Mouse (Mus musculus) heart, embryonic 13.5 days (tissue): ENCODE measurements around the gene Pnpla1. TPM values are rescaled to one million over a fixed set of nuclear protein-coding genes. Genes with fewer than 3 reads are reported as not detected.

Experiments
- ATAC-seq: fragments of 200-750 bp; cut with Nextera tagmentation; 2 replicates; pipeline ENCODE4 v1.8.0; 2017; ENCODE audit warnings: moderate TSS enrichment; ENCODE audit not compliant: insufficient number of reproducible peaks, low FRiP score, low TSS enrichment; ENCODE audit errors: extremely low read depth
- H3K27ac ChIP-seq: fragments of 300-500 bp; sonication (generic); replicated peaks from 2 replicates; pipeline ENCODE4 v1.5.1; 2015; ENCODE audit warnings: moderate library complexity, mild to moderate bottlenecking, inconsistent platforms
- H3K27me3 ChIP-seq: fragments of 300-500 bp; sonication (generic); replicated peaks from 2 replicates; pipeline ENCODE4 v1.6.1; 2015; ENCODE audit warnings: mild to moderate bottlenecking, inconsistent platforms
- H3K36me3 ChIP-seq: fragments of 300-500 bp; sonication (generic); 2 replicates; pipeline ENCODE4 v1.6.1; 2015; ENCODE audit warnings: mild to moderate bottlenecking, inconsistent platforms
- H3K4me1 ChIP-seq: fragments of 300-500 bp; sonication (generic); 2 replicates; pipeline ENCODE4 v1.6.1; 2015; ENCODE audit warnings: inconsistent platforms
- H3K4me2 ChIP-seq: fragments of 300-500 bp; sonication (generic); 2 replicates; pipeline ENCODE4 v1.6.1; 2015; ENCODE audit warnings: inconsistent platforms, mild to moderate bottlenecking, moderate library complexity
- H3K4me3 ChIP-seq: fragments of 300-500 bp; sonication (generic); 2 replicates; pipeline ENCODE4 v1.5.1; 2015; ENCODE audit warnings: moderate library complexity, mild to moderate bottlenecking, inconsistent platforms
- H3K9ac ChIP-seq: fragments of 300-500 bp; sonication (generic); 2 replicates; pipeline ENCODE4 v1.6.1; 2015; ENCODE audit warnings: inconsistent platforms, mild to moderate bottlenecking, moderate library complexity
- H3K9me3 ChIP-seq: fragments of 300-500 bp; sonication (generic); 2 replicates; pipeline ENCODE4 v1.6.1; 2016; ENCODE audit warnings: inconsistent platforms
- WGBS: fragments of 180-500 bp; shearing (Covaris S2); methylation state at CpG from one replicate; pipeline ENCODE4 v1.1.7; 2015; ENCODE audit warnings: mixed read lengths; 5-methylcytosine and 5-hydroxymethylcytosine counted together
- polyA plus RNA-seq: library from polyadenylated mRNA; unstranded; fragments of >200 nt; fragmentation: Nextera tagmentation; extraction: Ambion mirVana; gene quantifications from 2 replicates; pipeline ENCODE4 v1.2.1, GENCODE M21; 2015

The Pnpla1 gene
- polyA plus RNA-seq, 1 experiment from 2014 or later, result not detected

GRCm38 (mm10) chr17:28846974-28847617 is 11.1 kb upstream of the Pnpla1 start:
- no peaks in the 10 kb centered on the region for H3K9me3 ChIP-seq
- H3K4me2 ChIP-seq, result no peak overlapping the region
- 18% methylated on average over 11 of the region's 11 CpGs for WGBS
- H3K9ac ChIP-seq, result no peak overlapping the region
- H3K27ac ChIP-seq, result no peak overlapping the region
- H3K27me3 ChIP-seq, result no peaks in the 10 kb centered on the region
- no peak overlapping the region for H3K4me3 ChIP-seq
- peaks cover 12% of the 10 kb centered on the region for H3K4me1 ChIP-seq
- ATAC-seq, result no peak
- no peaks in the 10 kb centered on the region for H3K36me3 ChIP-seq

- Histone ChIP-seq H3K9me3 (no peaks in the 10 kb centered on the region), H3K4me1 (peaks cover 12% of the 10 kb centered on the region), H3K9ac (no peak overlapping the region), H3K27ac (no peak overlapping the region), H3K4me3 (no peak overlapping the region), H3K36me3 (no peaks in the 10 kb centered on the region), H3K4me2 (no peak overlapping the region), H3K27me3 (no peaks in the 10 kb centered on the region)
- WGBS, result 87% methylated on average over 5 of the region's 5 CpGs
- no peak for ATAC-seq
Measured at GRCm38 (mm10) chr17:28850511-28850910, 7.7 kb upstream of the Pnpla1 start.

DNA sequence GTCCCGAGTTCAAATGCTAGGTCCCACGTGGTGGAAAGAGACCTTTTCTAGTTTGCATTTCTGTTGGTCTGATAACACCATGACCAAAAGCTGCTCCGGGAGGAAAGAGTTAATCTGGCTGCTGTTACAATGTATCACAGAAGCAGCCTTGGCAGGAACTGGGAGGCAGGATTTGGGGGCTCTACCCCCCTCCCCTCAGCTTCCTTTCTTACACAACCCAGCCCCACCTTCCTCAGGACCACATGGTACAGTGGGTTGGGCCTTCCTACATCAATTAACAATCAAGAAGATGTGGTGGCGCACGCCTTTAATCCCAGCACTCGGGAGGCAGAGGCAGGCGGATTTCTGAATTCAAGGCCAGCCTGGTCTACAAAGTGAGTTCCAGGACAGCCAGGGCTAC is 3.8 kb upstream of the Pnpla1 start:
- Histone ChIP-seq H3K9ac (no peak overlapping the region), H3K4me3 (no peak overlapping the region), H3K36me3 (no peaks in the 10 kb centered on the region), H3K9me3 (peaks cover 11% of the 10 kb centered on the region), H3K27ac (no peak overlapping the region), H3K4me2 (no peak overlapping the region), H3K4me1 (no peaks in the 10 kb centered on the region), H3K27me3 (no peaks in the 10 kb centered on the region)
- no peak for ATAC-seq
- 72% methylated on average over 7 of the region's 7 CpGs for WGBS

DNA sequence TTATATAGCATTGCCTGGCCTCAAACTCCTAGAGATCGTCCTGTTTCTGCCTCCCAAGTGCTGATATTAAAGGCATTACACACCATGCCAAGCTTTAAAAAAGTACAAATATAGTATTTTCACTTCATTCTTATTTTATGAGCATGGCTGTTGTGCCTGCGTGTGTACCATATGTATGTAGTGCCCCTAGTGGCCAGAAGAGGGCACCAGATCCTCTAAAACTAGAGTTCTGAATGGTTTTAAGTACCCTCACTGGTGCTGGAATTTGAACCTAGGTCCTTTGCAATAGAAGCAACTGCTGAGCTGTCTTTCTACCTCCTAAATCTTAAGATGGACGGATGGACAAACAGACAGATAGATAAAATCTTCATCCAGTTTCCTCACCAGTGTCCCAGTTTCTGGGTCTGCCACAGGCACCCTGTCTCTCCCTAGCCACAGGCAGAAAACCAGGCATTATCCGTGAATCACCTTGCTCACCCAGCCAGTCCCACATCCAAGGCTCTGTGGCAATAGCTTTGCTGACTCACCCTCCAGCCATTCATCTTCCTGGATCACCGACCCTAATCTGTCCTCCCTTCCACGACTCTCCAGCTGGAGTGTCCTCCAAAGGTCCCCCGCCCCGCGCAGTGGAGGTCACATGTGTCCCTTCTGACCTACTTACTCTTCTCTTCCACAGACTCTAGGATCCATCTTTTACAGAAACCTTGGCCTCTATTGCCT is 2.9 kb upstream of the Pnpla1 start:
- Histone ChIP-seq H3K9ac (no peak overlapping the region), H3K27me3 (no peaks in the 10 kb centered on the region), H3K4me3 (no peak overlapping the region), H3K9me3 (peaks cover 11% of the 10 kb centered on the region), H3K36me3 (no peaks in the 10 kb centered on the region), H3K4me1 (no peaks in the 10 kb centered on the region), H3K27ac (no peak overlapping the region), H3K4me2 (no peak overlapping the region)
- no peak for ATAC-seq
- 63% methylated on average over 9 of the region's 9 CpGs for WGBS

- no peaks in the 10 kb centered on the region for H3K36me3 ChIP-seq
Measured at GRCm38 (mm10) chr17:28856030-28856429, 2.2 kb upstream of the Pnpla1 start.

GRCm38 (mm10) chr17:28863926-28864325 is 5.7 kb downstream of the Pnpla1 start:
- H3K27me3 ChIP-seq, result no peaks in the 10 kb centered on the region
- no peak overlapping the region for H3K4me2 ChIP-seq
- no peak for ATAC-seq
- no peaks in the 10 kb centered on the region for H3K36me3 ChIP-seq
- H3K27ac ChIP-seq, result no peak overlapping the region
- H3K4me3 ChIP-seq, result no peak overlapping the region
- no peak overlapping the region for H3K9ac ChIP-seq
- H3K9me3 ChIP-seq, result no peaks in the 10 kb centered on the region
- H3K4me1 ChIP-seq, result no peaks in the 10 kb centered on the region
- 52% methylated on average over 7 of the region's 7 CpGs for WGBS

More at GRCm38 (mm10) chr17:28856030-28856429, 2.2 kb upstream of the Pnpla1 start:
- no peak overlapping the region for H3K4me3 ChIP-seq
- ATAC-seq, result no peak
- H3K4me2 ChIP-seq, result no peak overlapping the region
- WGBS, result 71% methylated on average over 3 of the region's 3 CpGs
- H3K4me1 ChIP-seq, result no peaks in the 10 kb centered on the region
- H3K9me3 ChIP-seq, result peaks cover 11% of the 10 kb centered on the region
- H3K27me3 ChIP-seq, result no peaks in the 10 kb centered on the region
- H3K27ac ChIP-seq, result no peak overlapping the region
- no peak overlapping the region for H3K9ac ChIP-seq

GRCm38 (mm10) chr17:28864464-28864863 is 6.3 kb downstream of the Pnpla1 start:
- H3K4me2 ChIP-seq, result no peak overlapping the region
- 62% methylated on average over 6 of the region's 6 CpGs for WGBS
- no peaks in the 10 kb centered on the region for H3K27me3 ChIP-seq
- H3K4me1 ChIP-seq, result no peaks in the 10 kb centered on the region
- no peak overlapping the region for H3K27ac ChIP-seq
- ATAC-seq, result no peak
- no peak overlapping the region for H3K4me3 ChIP-seq
- no peak overlapping the region for H3K9ac ChIP-seq
- H3K9me3 ChIP-seq, result no peaks in the 10 kb centered on the region
- no peaks in the 10 kb centered on the region for H3K36me3 ChIP-seq

GRCm38 (mm10) chr17:28866921-28867320 is 8.7 kb downstream of the Pnpla1 start:
- no peaks in the 10 kb centered on the region for H3K9me3 ChIP-seq
- H3K4me3 ChIP-seq, result no peak overlapping the region
- no peaks in the 10 kb centered on the region for H3K4me1 ChIP-seq
- H3K36me3 ChIP-seq, result no peaks in the 10 kb centered on the region
- no peak for ATAC-seq
- no peaks in the 10 kb centered on the region for H3K27me3 ChIP-seq
- H3K27ac ChIP-seq, result no peak overlapping the region
- no peak overlapping the region for H3K4me2 ChIP-seq
- no peak overlapping the region for H3K9ac ChIP-seq

- H3K9ac ChIP-seq, result no peak overlapping the region
- 83% methylated on average over 4 of the region's 4 CpGs for WGBS
- H3K27me3 ChIP-seq, result no peaks in the 10 kb centered on the region
- H3K4me3 ChIP-seq, result no peak overlapping the region
- no peak overlapping the region for H3K27ac ChIP-seq
- H3K4me2 ChIP-seq, result no peak overlapping the region
- H3K4me1 ChIP-seq, result no peaks in the 10 kb centered on the region
- ATAC-seq, result no peak
- no peaks in the 10 kb centered on the region for H3K9me3 ChIP-seq
- H3K36me3 ChIP-seq, result no peaks in the 10 kb centered on the region
Measured at GRCm38 (mm10) chr17:28867381-28867780, 9.2 kb downstream of the Pnpla1 start.

DNA sequence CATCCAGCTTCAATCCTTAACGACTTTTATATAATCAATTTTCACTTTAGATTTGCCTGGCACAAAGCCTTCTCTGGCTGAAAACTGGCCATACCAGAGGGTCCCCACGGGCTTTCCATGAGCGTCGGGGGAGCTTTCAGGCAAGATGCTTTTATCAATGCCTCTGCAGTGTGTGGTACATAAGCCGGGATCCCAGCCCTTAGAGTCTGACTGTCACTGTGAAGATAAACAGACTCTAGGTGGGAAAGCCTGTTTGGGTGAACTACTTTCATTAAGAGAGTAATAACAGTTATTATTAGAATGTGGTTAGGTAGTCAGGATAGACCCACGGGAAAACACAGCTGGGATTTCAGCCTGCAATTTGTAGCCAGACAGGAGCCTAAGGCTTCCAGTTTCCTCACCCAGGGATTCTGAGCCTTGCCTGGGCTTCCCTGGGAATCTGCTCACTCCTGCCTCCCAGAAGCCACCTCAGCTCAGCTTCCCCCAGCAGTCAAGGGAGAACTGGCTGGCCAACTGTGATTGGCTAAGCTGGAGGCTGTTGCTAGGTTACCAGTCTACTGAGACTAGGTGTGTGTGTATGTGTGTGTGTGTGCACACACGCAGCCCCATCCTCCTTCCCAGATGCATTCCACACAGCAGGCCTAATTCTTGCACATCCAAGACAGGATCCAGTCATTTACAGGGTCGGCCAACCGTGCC is 11.3 kb downstream of the Pnpla1 start:
- Histone ChIP-seq H3K27ac (no peak overlapping the region), H3K4me2 (no peak overlapping the region), H3K36me3 (no peaks in the 10 kb centered on the region), H3K4me1 (peaks cover 1% of the 10 kb centered on the region), H3K27me3 (no peaks in the 10 kb centered on the region), H3K9me3 (0 out of 2 replicates have a peak, but pooled peaks cover 2% of the 10 kb centered on the region), H3K4me3 (no peak overlapping the region), H3K9ac (no peak overlapping the region)
- WGBS, result 43% methylated on average over 9 of the region's 9 CpGs
- no peak for ATAC-seq

DNA sequence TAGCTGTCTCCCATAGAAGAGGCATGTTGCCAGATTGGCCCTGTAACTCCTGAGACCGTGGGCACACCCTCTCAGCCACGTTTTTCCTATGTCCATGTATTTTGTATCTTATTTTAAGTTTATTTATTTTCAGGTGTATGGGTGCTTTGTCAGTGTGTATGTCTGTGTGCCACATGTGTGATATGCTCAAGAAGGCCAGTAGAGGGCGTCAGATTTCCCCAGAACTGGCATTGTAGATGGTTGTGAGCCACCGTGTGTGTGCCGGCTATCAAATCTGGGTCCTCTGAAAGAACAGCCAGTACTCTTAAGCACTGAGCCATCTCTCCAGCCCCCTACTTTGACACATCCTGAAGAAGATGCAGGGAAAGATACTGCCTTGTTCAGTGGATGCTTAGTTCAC is 12.2 kb downstream of the Pnpla1 start:
- Histone ChIP-seq H3K36me3 (no peaks in the 10 kb centered on the region), H3K4me3 (no peak overlapping the region), H3K9ac (no peak overlapping the region), H3K4me1 (peaks cover 10% of the 10 kb centered on the region), H3K9me3 (0 out of 2 replicates have a peak, but pooled peaks cover 2% of the 10 kb centered on the region), H3K27ac (no peak overlapping the region), H3K27me3 (no peaks in the 10 kb centered on the region), H3K4me2 (no peak overlapping the region)
- ATAC-seq, result no peak
- WGBS, result 70% methylated on average over 5 of the region's 5 CpGs
